Mouse (Mus musculus): ENCODE measurements around the gene Sgce.
A peak's percentile ranks its signal among the peaks of the same experiment; 100 is the strongest.
"Not testable (repeated sequence)": the region's sequence is repeated elsewhere in the genome, so short reads cannot be mapped to it uniquely, and the experiment has no call there.

Gene Sgce

GRCm38 (mm10) chr6:4746696-4747439 is at the start of gene Sgce, which contains the start of gene Peg10:
Gene Sgce (minus strand): TSS chr6:4747207.
Gene Peg10 (plus strand): TSS chr6:4747306.
- DNase-seq (ENCODE audit: low read depth, low spot score) = peak; percentile 87

GRCm38 (mm10) chr6:4796281-4796680 is 49.3 kb upstream of the Sgce start:
- DNase-seq (ENCODE audit: low read depth, low spot score) = peak; percentile 27

- DNase-seq (ENCODE audit: low read depth, low spot score) = no peak
Observed at GRCm38 (mm10) chr6:4762252-4762651, 15.2 kb upstream of the Sgce start.

- not testable (repeated sequence) for DNase-seq (ENCODE audit: low read depth, low spot score)
Observed at GRCm38 (mm10) chr6:4761415-4762142, 14.6 kb upstream of the Sgce start.

- DNase-seq (ENCODE audit: low read depth, low spot score) = peak; percentile 39
Observed at GRCm38 (mm10) chr6:4754886-4755285, 7.9 kb upstream of the Sgce start.

GRCm38 (mm10) chr6:4754286-4754685 is 7.3 kb upstream of the Sgce start:
- DNase-seq (ENCODE audit: low read depth, low spot score) = no peak

GRCm38 (mm10) chr6:4751355-4751754 is 4.3 kb upstream of the Sgce start:
- DNase-seq (ENCODE audit: low read depth, low spot score) = no peak

GRCm38 (mm10) chr6:4749091-4749490 is 2.1 kb upstream of the Sgce start:
- DNase-seq (ENCODE audit: low read depth, low spot score) = peak; percentile 99

- no peak for DNase-seq (ENCODE audit: low read depth, low spot score)
Observed at GRCm38 (mm10) chr6:4748506-4748961, 1.5 kb upstream of the Sgce start.

GRCm38 (mm10) chr6:4747677-4748505 is 884 bp upstream of the Sgce start:
- peak; percentile 79 for DNase-seq (ENCODE audit: low read depth, low spot score)

- DNase-seq (ENCODE audit: low read depth, low spot score) = peak; percentile 18
Observed at GRCm38 (mm10) chr6:4746036-4746695, 841 bp downstream of the Sgce start.

- no peak for DNase-seq (ENCODE audit: low read depth, low spot score)
Observed at GRCm38 (mm10) chr6:4740511-4740910, 6.5 kb downstream of the Sgce start.

- peak; percentile 64 for DNase-seq (ENCODE audit: low read depth, low spot score)
Observed at GRCm38 (mm10) chr6:4739522-4740355, 7.3 kb downstream of the Sgce start.

- DNase-seq (ENCODE audit: low read depth, low spot score) = peak; percentile 72
Observed at GRCm38 (mm10) chr6:4738717-4739116, 8.3 kb downstream of the Sgce start.

GRCm38 (mm10) chr6:4738034-4738629 is 8.9 kb downstream of the Sgce start:
- DNase-seq (ENCODE audit: low read depth, low spot score) = no peak

- no peak for DNase-seq (ENCODE audit: low read depth, low spot score)
Observed at GRCm38 (mm10) chr6:4736372-4736771, 10.6 kb downstream of the Sgce start.

GRCm38 (mm10) chr6:4733208-4733607 is 13.8 kb downstream of the Sgce start:
- DNase-seq (ENCODE audit: low read depth, low spot score) = peak; percentile 76

GRCm38 (mm10) chr6:4731675-4732074 is 15.3 kb downstream of the Sgce start:
- DNase-seq (ENCODE audit: low read depth, low spot score) = no peak

- no peak for DNase-seq (ENCODE audit: low read depth, low spot score)
Observed at GRCm38 (mm10) chr6:4728305-4728704, 18.7 kb downstream of the Sgce start.

All from ZHBTc4 (cell line).